Mouse (Mus musculus): ENCODE measurements at regions not wholly inside any gene's neighbourhood (a gene's known extent, or its start where the extent isn't known, plus 50 kb on each side); places are given as distances from the start of the nearest gene placed in this dataset.
A peak's percentile ranks its signal among the peaks of the same experiment; 100 is the strongest.
"Not testable (repeated sequence)": the region's sequence is repeated elsewhere in the genome, so short reads cannot be mapped to it uniquely, and the experiment has no call there.

GRCm38 (mm10) chr12:107148451-107148850 is 340.0 kb upstream of the 3110018I06Rik start:
- no peak for DNase-seq (ENCODE audit: low spot score in 2 of 2)
- intact Hi-C loops (cut with DNase I), result no loop called here

- no peak for DNase-seq (ENCODE audit: low spot score in 2 of 2)
- intact Hi-C loops (cut with DNase I), result no loop called here
Measured at GRCm38 (mm10) chr12:107151089-107151488, 337.3 kb upstream of the 3110018I06Rik start.

GRCm38 (mm10) chr12:107154668-107155067 is 333.8 kb upstream of the 3110018I06Rik start:
- intact Hi-C loops (cut with DNase I), result no loop called here
- peak in 1 of 2 experiments; percentile 18 for DNase-seq (ENCODE audit: low spot score in 2 of 2)

DNA sequence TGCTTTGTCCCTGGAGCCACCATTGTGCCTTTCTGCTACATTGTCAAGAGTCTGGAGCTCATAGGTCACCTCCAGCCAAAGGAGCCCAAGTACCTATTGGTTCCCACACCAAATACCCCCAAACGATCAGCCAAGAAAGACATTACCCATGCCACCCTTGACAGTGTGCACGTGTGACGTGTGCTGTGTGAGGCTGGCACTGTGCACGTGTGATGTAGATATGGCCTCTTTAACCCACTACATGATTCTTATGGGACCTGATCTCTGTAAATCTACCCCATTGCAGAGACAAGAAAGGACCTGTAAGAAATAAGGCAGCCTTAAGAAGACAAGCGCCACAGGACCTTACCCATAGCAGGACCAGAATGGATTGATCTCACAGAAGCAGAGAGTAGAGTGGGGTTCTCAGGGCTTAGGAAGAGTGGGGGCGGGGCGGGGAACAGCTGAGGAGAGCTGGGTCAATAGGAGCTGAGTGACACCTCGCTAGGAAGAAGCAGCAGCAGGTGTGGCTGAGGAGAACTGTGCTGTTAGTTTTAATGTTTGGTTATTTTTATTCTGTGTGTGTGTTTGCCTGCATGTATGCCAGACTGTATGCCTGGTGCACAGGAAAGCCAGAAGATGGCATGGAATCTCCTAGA is 331.5 kb upstream of the 3110018I06Rik start:
- no peak for DNase-seq (ENCODE audit: low spot score in 2 of 2)
- intact Hi-C loops (cut with DNase I), result no loop called here

GRCm38 (mm10) chr12:107159126-107159525 is 329.3 kb upstream of the 3110018I06Rik start:
- intact Hi-C loops (cut with DNase I), result no loop called here
- no peak for DNase-seq (ENCODE audit: low spot score in 2 of 2)

DNA sequence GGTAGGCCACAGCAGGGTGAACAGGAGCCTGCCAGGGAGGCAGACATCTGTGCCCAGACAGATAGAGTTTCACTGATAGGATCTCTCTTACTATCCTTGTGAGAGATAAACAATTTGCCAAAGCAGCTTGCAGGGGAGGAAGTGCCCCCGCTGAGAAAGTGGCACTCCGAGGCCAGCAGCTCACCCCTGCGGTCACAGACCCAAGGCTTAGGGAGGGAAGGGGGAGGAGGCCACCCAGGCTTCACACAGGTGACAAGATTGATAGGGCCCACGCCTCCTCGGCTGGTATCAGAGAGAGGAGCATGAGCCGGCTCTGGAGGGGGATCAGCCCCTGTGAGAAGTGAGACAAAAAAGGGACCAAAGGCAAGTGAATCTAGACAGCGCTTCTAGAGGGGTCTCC is 328.3 kb upstream of the 3110018I06Rik start:
- no peak for DNase-seq (ENCODE audit: low spot score in 2 of 2)
- intact Hi-C loops (cut with DNase I), result no loop called here

GRCm38 (mm10) chr12:107160628-107161027 is 327.8 kb upstream of the 3110018I06Rik start:
- intact Hi-C loops (cut with DNase I), result no loop called here

DNA sequence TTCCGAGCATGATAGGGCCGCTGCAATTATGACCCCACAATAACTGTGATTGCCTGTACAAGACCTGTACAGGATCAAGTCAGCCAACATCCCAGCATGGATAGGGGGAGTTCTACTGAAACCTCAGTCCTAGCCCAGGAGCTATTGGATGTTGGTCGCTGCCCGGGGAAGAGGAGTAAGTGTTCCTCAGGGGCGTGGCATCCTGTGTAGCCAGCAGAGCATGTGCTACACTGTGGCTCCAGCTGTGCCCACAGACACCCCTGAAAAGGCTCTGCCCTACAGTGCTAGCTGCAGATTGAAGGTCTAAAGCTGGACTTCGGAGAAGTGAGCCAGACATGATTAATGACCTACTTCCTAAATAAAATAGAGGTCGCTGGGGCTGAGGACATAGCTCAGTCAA is 317.5 kb upstream of the 3110018I06Rik start:
- no peak for DNase-seq (ENCODE audit: low spot score in 2 of 2)

More at GRCm38 (mm10) chr12:107160628-107161027, 327.8 kb upstream of the 3110018I06Rik start:
- DNase-seq (ENCODE audit: low spot score in 2 of 2), result no peak

DNA sequence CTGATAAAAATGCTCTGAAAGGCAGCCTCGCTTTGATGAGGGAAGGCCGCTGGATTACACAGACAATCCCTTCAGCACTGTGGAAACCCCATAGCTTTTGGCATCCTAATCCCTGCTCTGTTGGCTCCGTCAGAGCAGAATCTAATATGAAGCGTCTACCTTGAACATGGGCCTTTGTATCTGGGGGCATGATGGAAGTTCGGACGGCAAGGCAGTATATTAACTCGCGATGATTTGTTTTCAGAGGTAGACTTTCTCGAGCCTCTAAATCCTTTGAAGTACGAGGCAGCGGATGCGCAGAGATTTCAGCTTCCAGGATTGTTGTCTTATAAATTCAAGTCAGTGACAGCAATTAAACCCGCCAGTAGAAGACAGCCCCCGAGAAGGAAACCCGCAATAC is 316.8 kb upstream of the 3110018I06Rik start:
- DNase-seq (ENCODE audit: low spot score in 2 of 2), result no peak
- intact Hi-C loops (cut with DNase I), result no loop called here

More for the DNA sequence above, 317.5 kb upstream of the 3110018I06Rik start:
- intact Hi-C loops (cut with DNase I), result no loop called here

GRCm38 (mm10) chr12:107178676-107179075 is 309.8 kb upstream of the 3110018I06Rik start:
- intact Hi-C loops (cut with DNase I), result no loop called here
- DNase-seq (ENCODE audit: low spot score in 2 of 2), result no peak

DNA sequence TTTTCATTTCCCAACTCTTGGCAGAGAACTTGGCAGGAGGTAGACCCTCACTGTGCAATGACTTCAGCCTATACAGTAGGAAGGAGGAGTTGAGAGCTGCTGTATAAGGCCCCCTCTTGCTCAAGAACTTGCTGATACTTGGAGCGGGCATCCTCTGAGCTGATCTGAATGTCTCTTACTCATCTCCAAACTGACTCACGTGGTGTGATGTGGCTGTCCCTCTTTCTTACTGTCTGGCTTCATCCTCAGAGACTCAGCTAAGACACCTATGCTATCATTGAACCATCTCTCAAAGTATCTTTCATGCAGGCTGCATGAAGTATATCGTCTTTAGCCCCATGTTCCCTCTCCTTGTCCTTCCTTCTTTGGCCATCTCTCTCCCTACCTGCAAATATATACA is 307.9 kb upstream of the 3110018I06Rik start:
- no peak for DNase-seq (ENCODE audit: low spot score in 2 of 2)
- intact Hi-C loops (cut with DNase I), result no loop called here

DNA sequence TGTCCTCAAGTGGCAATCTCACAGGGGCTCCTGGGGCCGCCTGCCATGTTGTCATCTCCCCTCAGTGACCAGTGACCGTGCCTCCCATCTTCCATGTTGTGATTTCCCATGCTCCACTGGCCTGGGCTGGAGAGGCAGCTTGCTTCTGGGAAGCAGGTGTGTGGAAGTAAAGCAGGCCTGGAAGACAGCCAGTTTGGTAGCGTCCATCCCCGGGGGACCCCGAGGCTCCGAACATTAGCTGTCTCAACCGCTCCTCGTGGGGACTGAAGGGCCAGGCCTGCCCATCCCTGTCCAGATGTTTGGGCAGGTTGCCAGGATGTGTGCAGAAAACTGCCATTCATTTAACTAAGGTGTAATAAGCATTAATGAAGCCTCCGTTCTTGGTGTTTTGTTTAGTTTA is 307.1 kb upstream of the 3110018I06Rik start:
- no peak for DNase-seq (ENCODE audit: low spot score in 2 of 2)
- intact Hi-C loops (cut with DNase I), result no loop called here

DNA sequence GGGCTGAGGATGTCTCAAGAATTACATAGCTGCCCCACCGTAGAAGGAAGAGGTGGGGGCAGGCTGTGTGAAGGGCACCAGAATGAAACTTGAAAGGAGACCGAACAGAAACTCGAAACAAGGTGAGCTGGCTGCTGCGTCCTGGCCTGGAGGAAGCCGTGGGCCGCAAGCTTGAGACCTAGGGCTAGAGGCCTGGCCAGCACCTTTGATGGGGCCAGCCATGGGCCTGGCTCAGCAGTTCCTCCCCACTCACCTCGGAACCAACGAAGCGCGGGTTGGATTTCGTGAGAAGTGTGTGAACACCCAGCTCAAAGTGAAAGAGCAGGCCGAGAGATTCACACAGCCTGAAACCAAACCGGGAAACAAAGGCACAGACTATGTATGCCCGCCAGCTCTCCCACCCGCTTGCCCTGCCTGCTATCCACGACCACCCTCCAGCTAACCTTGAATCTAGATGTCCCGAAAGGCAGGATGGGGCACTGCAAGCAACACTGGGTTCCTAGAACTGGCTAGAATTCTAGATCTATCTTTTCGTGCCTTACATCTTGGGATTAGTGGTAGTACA is 306.3 kb upstream of the 3110018I06Rik start:
- no peak for DNase-seq (ENCODE audit: low spot score in 2 of 2)
- intact Hi-C loops (cut with DNase I), result no loop called here

- DNase-seq (ENCODE audit: low spot score in 2 of 2), result peak in 1 of 2 experiments; percentile 4
- intact Hi-C loops (cut with DNase I), result no loop called here
Measured at GRCm38 (mm10) chr12:107183283-107183682, 305.1 kb upstream of the 3110018I06Rik start.

DNA sequence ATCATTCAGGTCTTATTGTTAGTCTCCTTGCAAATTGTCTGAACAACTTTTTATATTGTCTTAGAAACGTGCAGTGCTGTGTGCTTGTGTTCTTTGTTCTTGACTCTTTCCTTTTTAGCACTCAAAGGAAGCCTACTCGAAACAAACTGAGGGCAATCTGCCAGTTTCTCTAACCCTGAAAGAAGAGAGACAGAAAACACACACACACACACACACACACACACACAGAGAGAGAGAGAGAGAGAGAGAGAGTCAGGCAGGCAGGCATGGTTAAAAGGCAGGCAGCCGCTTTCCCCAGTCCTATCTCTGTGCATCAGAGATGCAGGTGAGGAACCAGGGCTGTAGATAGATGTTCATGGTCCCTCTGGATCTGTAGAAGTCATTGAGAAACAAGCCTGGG is 304.0 kb upstream of the 3110018I06Rik start:
- peak; percentile 32 to 38 for DNase-seq (ENCODE audit: low spot score in 2 of 2)
- intact Hi-C loops (cut with DNase I), result no loop called here

- peak; percentile 10 to 14 for DNase-seq (ENCODE audit: low spot score in 2 of 2)
- intact Hi-C loops (cut with DNase I), result no loop called here
Measured at GRCm38 (mm10) chr12:107186361-107186760, 302.1 kb upstream of the 3110018I06Rik start.

- no peak for DNase-seq (ENCODE audit: low spot score in 2 of 2)
- intact Hi-C loops (cut with DNase I), result no loop called here
Measured at GRCm38 (mm10) chr12:107188055-107188454, 300.4 kb upstream of the 3110018I06Rik start.

GRCm38 (mm10) chr12:107198389-107199018 is 289.9 kb upstream of the 3110018I06Rik start:
- intact Hi-C loops (cut with DNase I), result no loop called here
- no peak for DNase-seq (ENCODE audit: low spot score in 2 of 2)

DNA sequence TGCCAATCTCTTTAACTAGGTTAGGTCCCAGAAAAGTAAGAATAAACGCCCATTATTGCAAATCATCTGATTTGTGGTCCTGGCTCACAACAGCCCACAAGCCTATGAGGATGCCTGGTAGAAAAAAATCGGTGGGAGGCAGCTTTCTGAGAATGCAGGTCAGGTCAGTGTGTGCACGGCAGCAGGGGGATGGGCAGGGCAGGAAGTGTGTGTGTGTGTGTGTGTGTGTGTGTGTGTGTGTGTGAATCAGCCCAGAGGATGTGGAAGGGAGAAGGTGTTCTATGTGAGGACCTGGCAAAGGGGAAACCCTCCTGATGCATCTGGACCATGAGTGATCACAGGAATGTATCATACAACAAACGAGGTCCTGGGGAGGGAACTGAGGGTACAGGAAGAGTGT is 287.5 kb upstream of the 3110018I06Rik start:
- DNase-seq (ENCODE audit: low spot score in 2 of 2), result no peak
- intact Hi-C loops (cut with DNase I), result no loop called here

DNA sequence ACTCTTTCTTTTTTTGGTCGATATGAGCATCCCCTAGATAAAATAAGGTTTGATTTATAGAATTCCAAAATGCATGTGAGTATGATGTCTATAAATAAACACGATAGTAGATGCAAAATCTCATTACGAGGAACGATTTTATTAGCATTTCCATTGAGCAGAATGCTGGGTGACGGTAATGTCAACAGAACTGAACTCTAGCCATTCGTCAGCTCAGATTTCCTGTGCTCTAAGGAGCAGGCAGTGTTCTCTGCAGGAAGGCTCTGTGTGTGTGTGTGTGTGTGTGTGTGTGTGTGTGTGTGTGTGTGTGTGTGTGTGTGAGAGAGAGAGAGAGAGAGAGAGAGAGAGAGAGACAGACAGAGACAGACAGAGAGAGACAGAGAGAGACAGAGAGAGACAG is 279.6 kb upstream of the 3110018I06Rik start:
- intact Hi-C loops (cut with DNase I); DNase-seq (ENCODE audit: low spot score in 2 of 2): not testable (repeated sequence)

GRCm38 (mm10) chr12:107212826-107213225 is 275.6 kb upstream of the 3110018I06Rik start:
- peak in 1 of 2 experiments; percentile 30 for DNase-seq (ENCODE audit: low spot score in 2 of 2)
- intact Hi-C loops (cut with DNase I), result no loop called here

Data from left cerebral cortex, postnatal 14 days (tissue).